Mouse (Mus musculus) heart, embryonic 15.5 days (tissue): Measurements from ENCODE around the gene Sh3bp4. TPM values are rescaled to one million over a fixed set of nuclear protein-coding genes. Genes with fewer than 3 reads are reported as not detected.
A peak's percentile ranks its signal among the peaks of the same experiment; 100 is the strongest.

ENCODE experiments used
- ATAC-seq: fragments of 200-750 bp; cut with Nextera tagmentation; replicated peaks from 2 replicates; pipeline ENCODE4 v1.8.0; 2017; ENCODE audit warnings: low read depth, moderate TSS enrichment; ENCODE audit not compliant: insufficient number of reproducible peaks, insufficient read depth, low FRiP score
- H3K27ac ChIP-seq: fragments of 300-500 bp; sonication (generic); 2 replicates; pipeline ENCODE4 v1.5.1; 2015; ENCODE audit warnings: mild to moderate bottlenecking, inconsistent platforms
- H3K27me3 ChIP-seq: fragments of 300-500 bp; sonication (generic); 2 replicates; pipeline ENCODE4 v1.6.1; 2015; ENCODE audit warnings: inconsistent platforms
- H3K36me3 ChIP-seq: fragments of 300-500 bp; sonication (generic); 2 replicates; pipeline ENCODE4 v1.6.1; 2015; ENCODE audit warnings: mild to moderate bottlenecking, inconsistent platforms
- H3K4me1 ChIP-seq: fragments of 300-500 bp; sonication (generic); replicated peaks from 2 replicates; pipeline ENCODE4 v1.6.1; 2015; ENCODE audit warnings: inconsistent platforms
- H3K4me2 ChIP-seq: fragments of 300-500 bp; sonication (generic); 2 replicates; pipeline ENCODE4 v1.6.1; 2015; ENCODE audit warnings: inconsistent platforms, mild to moderate bottlenecking, moderate library complexity
- H3K4me3 ChIP-seq: fragments of 300-500 bp; sonication (generic); 2 replicates; pipeline ENCODE4 v1.5.1; 2015; ENCODE audit warnings: mild to moderate bottlenecking, inconsistent platforms
- H3K9ac ChIP-seq: fragments of 300-500 bp; sonication (generic); 2 replicates; pipeline ENCODE4 v1.6.1; 2015; ENCODE audit warnings: mild to moderate bottlenecking, inconsistent platforms
- H3K9me3 ChIP-seq: fragments of 300-500 bp; sonication (generic); replicated peaks from 2 replicates; pipeline ENCODE4 v1.6.1; 2016; ENCODE audit warnings: inconsistent platforms
- WGBS: fragments of 180-500 bp; shearing (Covaris S2); methylation state at CpG from one replicate; pipeline ENCODE4 v1.1.7; 2015; ENCODE audit warnings: mixed read lengths; 5-methylcytosine and 5-hydroxymethylcytosine counted together
- polyA plus RNA-seq: library from polyadenylated mRNA; unstranded; fragments of >200 nt; fragmentation: Nextera tagmentation; extraction: Ambion mirVana; gene quantifications from 2 replicates; pipeline ENCODE4 v1.2.1, GENCODE M21; 2015

The Sh3bp4 gene
- 21.2 and 21.7 TPM in 2 replicates for polyA plus RNA-seq

DNA sequence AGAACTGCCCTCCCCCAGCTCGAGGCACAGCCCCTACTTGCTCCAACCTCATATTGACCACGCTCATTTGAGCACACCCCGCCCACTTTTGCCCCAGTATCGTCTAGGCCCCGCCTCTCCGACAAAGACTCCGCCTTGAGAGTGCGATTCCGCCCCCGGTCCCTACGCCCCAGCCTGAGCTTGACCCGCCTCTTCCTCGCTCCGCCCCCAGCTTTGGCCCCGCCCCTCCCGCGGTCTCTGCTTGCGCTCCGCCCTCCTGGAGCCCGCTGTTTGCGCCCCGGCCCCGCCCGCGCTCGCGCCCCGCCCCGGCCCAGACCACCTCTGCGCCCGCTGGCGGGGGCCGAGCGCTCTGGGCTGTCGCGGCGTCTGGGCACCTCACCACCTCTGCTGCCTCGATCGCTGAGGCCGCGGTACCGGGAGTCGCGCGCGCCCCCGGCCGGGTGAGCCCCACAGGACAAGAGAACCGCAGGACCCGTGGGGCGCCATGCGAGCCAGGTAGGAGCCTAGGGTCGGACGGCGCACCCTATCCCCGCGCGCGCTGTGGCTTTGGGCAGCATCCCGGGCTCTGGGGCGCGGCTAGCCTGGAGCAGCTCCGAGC is at the start of gene Sh3bp4:
Gene Sh3bp4 (plus strand): TSS at position 313 of the 598 bp plus-strand sequence.
- Histone ChIP-seq H3K4me3 (peak within 1 kb of the TSS; percentile 87), H3K9me3 (no peaks in the 10 kb centered on the region), H3K36me3 (no peaks in the 10 kb centered on the region), H3K9ac (peak within 1 kb of the TSS; percentile 90), H3K27ac (peak within 1 kb of the TSS; percentile 87), H3K27me3 (no peaks in the 10 kb centered on the region), H3K4me2 (peak within 1 kb of the TSS; percentile 77), H3K4me1 (peaks cover 46% of the 10 kb centered on the region)
- peak; percentile 95 for ATAC-seq
- under 1% methylated on average over 62 of the region's 63 CpGs for WGBS

DNA sequence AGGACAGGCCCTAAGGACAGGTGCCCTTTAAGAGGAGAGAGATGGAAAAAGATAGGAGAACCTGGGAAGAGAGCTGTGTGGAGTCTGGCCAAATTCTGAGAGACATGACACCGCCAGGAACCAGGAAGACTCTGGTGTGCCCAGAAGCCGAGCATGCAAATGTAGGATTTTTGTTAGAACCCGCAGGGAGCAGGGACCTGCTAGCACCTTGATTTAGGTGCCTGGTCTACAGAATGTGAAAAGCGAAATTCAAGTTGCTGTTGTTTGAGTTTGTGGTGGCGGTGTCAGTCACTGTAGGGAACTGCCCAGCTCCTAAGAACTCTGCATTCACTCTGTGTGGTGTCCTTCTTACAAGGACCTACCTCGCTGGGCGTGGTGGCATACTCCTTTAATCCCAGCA is 47.2 kb upstream of the Sh3bp4 start:
- H3K27me3 ChIP-seq = no peaks in the 10 kb centered on the region
- 79% methylated on average over 7 of the region's 7 CpGs for WGBS
- H3K27ac ChIP-seq = no peak overlapping the region
- 0 out of 2 replicates have a peak, but pooled peaks cover 4% of the 10 kb centered on the region for H3K4me1 ChIP-seq
- no peak for ATAC-seq
- no peak overlapping the region for H3K9ac ChIP-seq
- no peaks in the 10 kb centered on the region for H3K36me3 ChIP-seq
- H3K4me2 ChIP-seq = no peak overlapping the region
- no peaks in the 10 kb centered on the region for H3K9me3 ChIP-seq
- H3K4me3 ChIP-seq = no peak overlapping the region

DNA sequence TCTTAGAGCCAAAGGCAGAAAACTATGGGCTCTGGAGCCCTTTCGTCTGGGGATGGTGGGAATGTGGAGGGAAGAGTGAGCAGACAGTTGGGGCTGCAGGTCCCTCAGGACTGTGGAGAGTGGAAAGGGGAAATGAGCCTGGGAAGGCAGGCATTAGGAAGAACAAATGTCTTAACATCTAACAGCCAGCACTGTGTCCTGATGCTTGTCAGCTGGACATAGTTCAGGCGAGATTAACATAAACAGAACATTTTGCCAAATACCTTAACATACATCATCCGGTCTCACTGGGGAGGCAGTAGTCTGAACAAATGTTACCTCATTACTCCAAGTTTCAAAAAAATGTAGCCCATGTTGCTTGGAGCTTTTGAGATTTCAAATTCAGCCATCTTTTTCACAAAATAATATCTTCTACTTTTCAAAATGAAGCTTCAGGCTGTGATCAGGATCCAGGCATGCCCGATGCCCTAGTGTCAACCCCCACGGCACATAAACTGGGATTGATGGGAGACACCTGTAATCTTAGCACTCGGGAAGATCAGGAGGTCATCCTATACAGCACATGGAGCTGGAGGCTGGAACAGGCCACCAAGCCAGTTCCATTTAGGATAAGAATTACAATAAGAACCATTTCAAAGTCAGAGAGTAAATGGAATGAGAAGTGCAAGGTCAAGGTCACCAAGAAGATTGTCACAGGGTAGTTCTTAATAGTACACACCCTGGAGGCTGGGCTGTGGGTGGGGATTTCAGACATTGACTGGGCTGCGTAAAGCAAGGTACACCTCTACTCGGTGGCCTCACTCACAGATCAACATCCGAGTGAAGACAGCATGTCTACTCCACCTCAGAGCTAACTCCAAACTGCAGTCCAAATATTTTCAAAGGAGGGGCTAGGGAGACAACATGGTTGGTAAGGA is 45.3 kb upstream of the Sh3bp4 start:
- H3K36me3 ChIP-seq = no peaks in the 10 kb centered on the region
- no peak overlapping the region for H3K27ac ChIP-seq
- H3K4me3 ChIP-seq = no peak overlapping the region
- 59% methylated on average over 9 of the region's 9 CpGs for WGBS
- H3K9ac ChIP-seq = no peak overlapping the region
- H3K27me3 ChIP-seq = no peaks in the 10 kb centered on the region
- no peaks in the 10 kb centered on the region for H3K9me3 ChIP-seq
- H3K4me2 ChIP-seq = no peak overlapping the region
- ATAC-seq = no peak
- H3K4me1 ChIP-seq = 0 out of 2 replicates have a peak, but pooled peaks cover 4% of the 10 kb centered on the region

DNA sequence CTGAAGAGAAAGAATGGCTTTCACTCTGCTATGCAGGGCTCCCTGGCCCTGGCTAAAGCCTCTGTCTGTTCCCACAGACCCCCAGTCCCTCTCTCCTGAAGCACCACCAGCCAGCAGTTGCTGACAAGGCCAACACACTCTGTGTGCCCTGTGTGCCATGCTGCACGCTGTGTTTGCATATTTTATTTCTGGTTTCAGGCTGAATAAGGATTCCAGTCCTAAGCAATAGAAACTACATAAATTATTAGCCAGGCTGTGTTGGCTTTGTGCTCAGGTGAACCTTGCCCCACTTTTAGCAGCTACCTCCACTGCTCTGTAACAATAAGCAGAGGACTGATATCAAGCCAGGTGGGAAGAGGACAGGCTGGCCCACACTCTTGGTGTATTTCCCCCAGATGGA is 44.2 kb upstream of the Sh3bp4 start:
- Histone ChIP-seq H3K36me3 (no peaks in the 10 kb centered on the region), H3K27ac (no peak overlapping the region), H3K9me3 (no peaks in the 10 kb centered on the region), H3K27me3 (no peaks in the 10 kb centered on the region), H3K4me1 (0 out of 2 replicates have a peak, but pooled peaks cover 4% of the 10 kb centered on the region), H3K9ac (no peak overlapping the region), H3K4me2 (no peak overlapping the region), H3K4me3 (no peak overlapping the region)
- 83% methylated on average over 1 of the region's 1 CpGs for WGBS
- ATAC-seq = no peak

DNA sequence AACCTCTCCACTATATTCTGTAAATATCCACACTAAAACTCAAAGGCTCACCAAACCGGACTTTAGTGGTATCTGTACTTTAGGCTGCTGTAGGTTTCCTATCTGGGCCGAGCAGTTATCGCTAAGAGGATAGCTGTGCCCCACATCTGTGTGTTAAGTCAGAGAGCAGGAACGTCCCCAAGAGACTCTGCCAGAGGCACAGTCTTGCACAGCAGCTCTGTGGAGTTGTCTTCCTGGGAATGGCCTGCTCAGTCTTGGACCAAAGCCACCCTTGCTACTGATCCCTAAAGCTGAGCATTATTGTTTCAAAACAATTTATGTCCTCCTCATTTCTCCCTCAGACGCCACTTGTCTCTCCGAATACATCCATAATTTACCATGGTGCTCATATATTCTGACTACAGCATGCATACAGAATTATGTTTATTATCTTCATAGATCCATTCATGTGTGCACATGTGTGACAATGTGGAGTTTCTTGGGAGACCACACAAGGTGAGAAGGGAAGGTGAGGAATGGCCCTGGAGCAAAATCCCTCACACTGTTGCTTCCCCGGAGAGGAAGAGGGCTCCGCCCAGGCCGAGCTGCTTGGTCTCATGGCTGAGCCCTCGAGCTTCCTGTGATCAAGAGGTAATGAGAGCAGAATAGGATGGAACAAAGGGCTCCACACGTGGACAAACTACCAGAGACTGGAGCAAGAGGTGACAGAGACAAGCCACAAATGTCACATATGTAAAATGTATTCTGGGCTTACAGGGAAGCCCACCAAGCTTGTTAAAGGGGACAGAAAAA is 40.9 kb upstream of the Sh3bp4 start:
- Histone ChIP-seq H3K36me3 (no peaks in the 10 kb centered on the region), H3K4me1 (0 out of 2 replicates have a peak, but pooled peaks cover 4% of the 10 kb centered on the region), H3K9me3 (no peaks in the 10 kb centered on the region), H3K9ac (no peak overlapping the region), H3K27ac (no peak overlapping the region), H3K4me3 (no peak overlapping the region), H3K4me2 (no peak overlapping the region), H3K27me3 (no peaks in the 10 kb centered on the region)
- ATAC-seq = no peak
- 63% methylated on average over 11 of the region's 11 CpGs for WGBS

DNA sequence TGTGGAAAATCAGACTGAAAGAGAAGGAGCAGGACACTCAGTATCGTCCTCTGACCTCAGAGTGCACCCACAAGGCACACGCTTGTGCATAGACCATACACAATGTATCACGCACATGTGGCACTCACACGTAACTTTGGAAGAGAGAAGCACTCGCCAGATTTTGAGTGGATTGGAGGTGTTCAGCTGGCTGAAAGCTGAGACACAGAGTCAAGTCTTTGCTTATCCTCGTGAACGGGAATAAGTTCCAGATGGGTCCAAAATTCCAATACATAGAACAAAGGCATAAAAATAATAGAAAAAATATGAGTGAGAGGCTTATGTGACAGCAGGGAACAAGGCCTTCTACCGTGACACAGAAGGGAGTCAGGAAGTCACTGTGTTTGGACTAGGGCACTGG is 36.6 kb upstream of the Sh3bp4 start:
- no peaks in the 10 kb centered on the region for H3K4me1 ChIP-seq
- H3K27me3 ChIP-seq = no peaks in the 10 kb centered on the region
- no peaks in the 10 kb centered on the region for H3K36me3 ChIP-seq
- ATAC-seq = no peak
- WGBS = 73% methylated on average over 8 of the region's 8 CpGs
- H3K4me2 ChIP-seq = no peak overlapping the region
- no peak overlapping the region for H3K27ac ChIP-seq
- H3K9me3 ChIP-seq = no peaks in the 10 kb centered on the region
- H3K9ac ChIP-seq = no peak overlapping the region
- no peak overlapping the region for H3K4me3 ChIP-seq

DNA sequence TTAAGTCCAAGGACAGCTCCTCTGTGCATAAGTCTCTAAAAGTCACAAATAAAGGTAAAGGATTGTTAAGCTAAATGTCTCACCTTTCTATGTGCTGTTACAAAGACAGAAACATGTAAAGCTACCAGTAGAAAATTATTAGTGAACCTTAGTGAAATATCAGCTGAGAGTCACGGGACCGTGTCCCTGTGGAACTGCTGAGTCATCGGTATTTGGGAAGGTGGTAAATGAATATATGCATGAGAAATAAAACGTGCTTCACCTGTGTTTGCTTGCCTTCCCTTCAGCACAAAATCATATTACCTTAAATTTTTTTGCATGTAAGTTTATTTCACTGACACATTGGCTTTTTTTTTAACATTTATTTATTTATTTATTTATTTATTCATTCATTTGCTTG is 36.2 kb upstream of the Sh3bp4 start:
- Histone ChIP-seq H3K4me1 (no peaks in the 10 kb centered on the region), H3K9me3 (no peaks in the 10 kb centered on the region), H3K27ac (no peak overlapping the region), H3K36me3 (no peaks in the 10 kb centered on the region), H3K4me3 (no peak overlapping the region), H3K27me3 (no peaks in the 10 kb centered on the region), H3K9ac (no peak overlapping the region), H3K4me2 (no peak overlapping the region)
- no peak for ATAC-seq
- WGBS = 78% methylated on average over 4 of the region's 4 CpGs

DNA sequence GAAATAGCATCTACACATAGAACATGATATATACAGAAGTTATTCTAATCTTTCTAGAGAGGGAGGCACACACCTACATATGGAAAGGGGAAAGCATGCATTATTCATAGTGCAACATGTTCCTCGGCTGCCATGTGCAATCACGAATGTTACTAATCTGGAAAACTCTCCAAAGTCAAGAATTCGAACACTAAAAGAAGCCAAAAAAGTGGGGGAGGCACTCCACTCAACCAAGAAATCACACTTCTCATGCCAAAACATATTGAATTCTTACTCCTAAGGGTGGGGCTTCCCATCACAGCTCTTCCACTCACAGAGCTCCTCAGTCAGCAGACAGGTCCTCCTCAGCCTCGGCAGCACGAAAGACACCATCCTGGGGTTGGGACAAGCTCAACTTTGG is 35.1 kb upstream of the Sh3bp4 start:
- no peaks in the 10 kb centered on the region for H3K36me3 ChIP-seq
- H3K4me2 ChIP-seq = no peak overlapping the region
- no peak overlapping the region for H3K4me3 ChIP-seq
- no peaks in the 10 kb centered on the region for H3K27me3 ChIP-seq
- no peak overlapping the region for H3K9ac ChIP-seq
- no peaks in the 10 kb centered on the region for H3K9me3 ChIP-seq
- no peak overlapping the region for H3K27ac ChIP-seq
- ATAC-seq = no peak
- WGBS = 63% methylated on average over 5 of the region's 5 CpGs
- H3K4me1 ChIP-seq = 0 out of 2 replicates have a peak, but pooled peaks cover 2% of the 10 kb centered on the region

DNA sequence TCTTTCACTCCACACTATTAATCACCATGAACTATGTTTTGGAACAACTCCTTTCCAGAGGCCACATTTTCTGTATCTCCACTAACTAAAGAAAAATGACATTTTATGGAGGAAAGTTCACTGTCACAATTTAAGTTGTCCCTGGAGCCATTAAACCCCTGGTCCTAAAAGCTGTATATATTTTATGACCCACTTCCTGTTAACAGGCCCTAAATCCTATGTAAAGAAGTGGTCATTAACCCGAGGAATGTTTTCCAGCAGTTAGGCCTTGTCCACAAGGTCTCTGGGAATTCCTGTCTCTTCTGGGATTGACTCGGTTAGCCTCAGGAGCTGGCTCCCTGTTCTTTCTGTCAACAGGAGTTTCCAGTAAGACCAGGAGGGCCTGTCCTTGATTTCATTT is 30.4 kb upstream of the Sh3bp4 start:
- no peak overlapping the region for H3K4me2 ChIP-seq
- no peaks in the 10 kb centered on the region for H3K27me3 ChIP-seq
- no peaks in the 10 kb centered on the region for H3K9me3 ChIP-seq
- no peak overlapping the region for H3K9ac ChIP-seq
- no peak for ATAC-seq
- H3K27ac ChIP-seq = no peak overlapping the region
- no peak overlapping the region for H3K4me3 ChIP-seq
- WGBS = 47% methylated on average over 2 of the region's 2 CpGs
- H3K36me3 ChIP-seq = no peaks in the 10 kb centered on the region
- 0 out of 2 replicates have a peak, but pooled peaks cover 5% of the 10 kb centered on the region for H3K4me1 ChIP-seq

DNA sequence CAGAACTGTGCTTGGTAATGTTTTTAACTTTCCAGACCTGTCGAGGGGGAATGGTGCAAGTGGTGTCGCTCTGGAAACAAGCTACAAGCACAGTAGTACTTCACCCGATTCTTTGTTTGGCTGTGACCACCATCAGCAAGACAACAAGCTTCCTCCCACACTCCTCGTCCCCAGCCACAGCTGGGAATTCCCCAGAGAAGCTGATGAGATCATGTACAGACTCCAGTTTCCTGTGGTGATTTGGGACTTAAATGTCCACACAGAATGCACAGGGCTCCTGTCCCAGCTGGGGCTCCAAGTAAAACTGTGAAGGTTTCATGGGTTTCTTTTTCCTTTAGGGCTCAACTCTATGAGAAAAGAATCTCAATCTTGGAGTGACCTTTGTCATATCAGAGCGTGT is 28.9 kb upstream of the Sh3bp4 start:
- Histone ChIP-seq H3K27ac (peak overlapping the region; percentile 66), H3K4me3 (no peak overlapping the region), H3K36me3 (no peaks in the 10 kb centered on the region), H3K4me1 (0 out of 2 replicates have a peak, but pooled peaks cover 5% of the 10 kb centered on the region), H3K9ac (no peak overlapping the region), H3K9me3 (no peaks in the 10 kb centered on the region), H3K4me2 (no peak overlapping the region), H3K27me3 (no peaks in the 10 kb centered on the region)
- ATAC-seq = peak; percentile 47; the same call in 1 of the 2 replicates
- 41% methylated on average over 5 of the region's 5 CpGs for WGBS

DNA sequence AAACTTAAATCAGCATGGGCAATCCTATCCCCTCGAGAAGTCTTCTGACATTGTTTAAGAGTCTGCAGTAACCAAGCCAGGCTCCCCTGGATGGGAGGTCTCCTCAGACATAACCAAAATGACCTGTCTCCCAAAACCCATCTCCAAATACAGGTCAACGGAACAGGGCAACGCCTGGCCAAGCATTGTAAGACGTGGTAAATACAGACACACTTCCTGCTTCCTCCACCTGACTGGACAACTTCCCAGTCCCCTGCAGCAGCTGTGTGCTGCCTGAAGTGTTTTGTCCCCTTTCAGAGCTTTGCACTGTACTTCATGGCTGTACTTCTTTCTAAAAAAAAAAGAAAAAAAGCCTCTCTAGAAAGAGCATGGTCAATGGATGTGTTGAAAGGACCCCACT is 28.1 kb upstream of the Sh3bp4 start:
- Histone ChIP-seq H3K4me3 (no peak overlapping the region), H3K27ac (peak overlapping the region; percentile 66), H3K36me3 (no peaks in the 10 kb centered on the region), H3K4me1 (0 out of 2 replicates have a peak, but pooled peaks cover 5% of the 10 kb centered on the region), H3K9ac (no peak overlapping the region), H3K9me3 (no peaks in the 10 kb centered on the region), H3K27me3 (no peaks in the 10 kb centered on the region), H3K4me2 (no peak overlapping the region)
- WGBS = 75% methylated on average over 4 of the region's 4 CpGs
- no peak for ATAC-seq
